Mouse (Mus musculus): ENCODE data around the gene Ppm1h.
A peak's percentile ranks its signal among the peaks of the same experiment; 100 is the strongest.

Ppm1h gene

GRCm38 (mm10) chr10:122770987-122771386 lies 92.4 kb downstream of the Ppm1h start:
- DNase-seq = no peak

GRCm38 (mm10) chr10:122774169-122774568 lies 95.6 kb downstream of the Ppm1h start:
- no peak for DNase-seq

GRCm38 (mm10) chr10:122777436-122777835 lies 98.9 kb downstream of the Ppm1h start:
- DNase-seq = no peak

GRCm38 (mm10) chr10:122777939-122778655 lies 99.5 kb downstream of the Ppm1h start:
- no peak for DNase-seq

GRCm38 (mm10) chr10:122779351-122779750 lies 100.8 kb downstream of the Ppm1h start:
- DNase-seq = peak in 1 of 2 experiments; percentile 53

- DNase-seq = peak; percentile 90 to 94
Measured at GRCm38 (mm10) chr10:122782755-122783154, 104.2 kb downstream of the Ppm1h start.

GRCm38 (mm10) chr10:122789648-122790170 lies 111.1 kb downstream of the Ppm1h start:
- no peak for DNase-seq

GRCm38 (mm10) chr10:122792021-122792966 lies 113.7 kb downstream of the Ppm1h start:
- DNase-seq = no peak

GRCm38 (mm10) chr10:122793193-122793592 lies 114.6 kb downstream of the Ppm1h start:
- DNase-seq = no peak

GRCm38 (mm10) chr10:122794187-122794850 lies 115.8 kb downstream of the Ppm1h start:
- peak; percentile 60 to 84 for DNase-seq

- peak; percentile 26 to 36 for DNase-seq
Measured at GRCm38 (mm10) chr10:122797955-122798354, 119.4 kb downstream of the Ppm1h start.

- peak; percentile 22 to 24 for DNase-seq
Measured at GRCm38 (mm10) chr10:122800003-122800731, 121.6 kb downstream of the Ppm1h start.

- DNase-seq = no peak
Measured at GRCm38 (mm10) chr10:122800732-122801110, 122.2 kb downstream of the Ppm1h start.

- peak in 1 of 2 experiments; percentile 22 for DNase-seq
Measured at GRCm38 (mm10) chr10:122802218-122802617, 123.7 kb downstream of the Ppm1h start.

GRCm38 (mm10) chr10:122802901-122803300 lies 124.3 kb downstream of the Ppm1h start:
- no peak for DNase-seq

GRCm38 (mm10) chr10:122803906-122804305 lies 125.3 kb downstream of the Ppm1h start:
- peak; percentile 66 to 89 for DNase-seq

- DNase-seq = no peak
Measured at GRCm38 (mm10) chr10:122805866-122806265, 127.3 kb downstream of the Ppm1h start.

- DNase-seq = peak; percentile 72 to 84
Measured at GRCm38 (mm10) chr10:122807127-122808105, 128.9 kb downstream of the Ppm1h start.

GRCm38 (mm10) chr10:122808186-122808585 lies 129.6 kb downstream of the Ppm1h start:
- no peak for DNase-seq

- DNase-seq = no peak
Measured at GRCm38 (mm10) chr10:122809851-122810250, 131.3 kb downstream of the Ppm1h start.

GRCm38 (mm10) chr10:122815094-122815493 lies 136.5 kb downstream of the Ppm1h start:
- peak; percentile 71 to 75 for DNase-seq
